Mouse (Mus musculus): ENCODE measurements around the gene 4922502D21Rik. TPM values are rescaled to one million over a fixed set of nuclear protein-coding genes. Genes with fewer than 3 reads are reported as not detected.
"Not testable (repeated sequence)": the region's sequence is repeated elsewhere in the genome, so short reads cannot be mapped to it uniquely, and the experiment has no call there.

The 4922502D21Rik gene
- polyA plus RNA-seq, 1 experiment from 2014 or later, result not detected

GRCm38 (mm10) chr6:129342391-129342790, 10.8 kb upstream of the 4922502D21Rik start, which contains the start of gene Clec12a:
Clec12a (plus strand) TSS chr6:129342691.
- not testable (repeated sequence) for H3K4me1 ChIP-seq; H3K4me3 ChIP-seq; H3K36me3 ChIP-seq; H3K9ac ChIP-seq; H3K27me3 ChIP-seq; ATAC-seq (ENCODE audit: low FRiP score); H3K9me3 ChIP-seq (replicated peaks); H3K4me2 ChIP-seq (replicated peaks); H3K27ac ChIP-seq
- 81% methylated on average over 4 of the region's 4 CpGs for WGBS

GRCm38 (mm10) chr6:129337751-129338150, 6.2 kb upstream of the 4922502D21Rik start:
- WGBS, result 82% methylated on average over 1 of the region's 1 CpGs
- Histone ChIP-seq H3K27ac (no peak overlapping the region), H3K27me3 (no peaks in the 10 kb centered on the region), H3K9ac (no peak overlapping the region), H3K9me3 (replicated peaks) (no peaks in the 10 kb centered on the region), H3K4me3 (no peak overlapping the region), H3K4me1 (no peaks in the 10 kb centered on the region), H3K36me3 (no peaks in the 10 kb centered on the region), H3K4me2 (replicated peaks) (no peak overlapping the region)
- ATAC-seq (ENCODE audit: low FRiP score), result no peak

- no peaks in the 10 kb centered on the region for H3K27me3 ChIP-seq
- H3K4me3 ChIP-seq, result no peak overlapping the region
- WGBS, result 29% methylated on average over 11 of the region's 11 CpGs
- no peaks in the 10 kb centered on the region for H3K9me3 ChIP-seq (replicated peaks)
- H3K9ac ChIP-seq, result no peak overlapping the region
- no peaks in the 10 kb centered on the region for H3K4me1 ChIP-seq
- H3K36me3 ChIP-seq, result no peaks in the 10 kb centered on the region
- H3K4me2 ChIP-seq (replicated peaks), result no peak overlapping the region
- no peak overlapping the region for H3K27ac ChIP-seq
- ATAC-seq (ENCODE audit: low FRiP score), result peak; percentile 81
These were observed 2.1 kb upstream of the 4922502D21Rik start for GRCm38 (mm10) chr6:129333674-129334078.

GRCm38 (mm10) chr6:129326568-129327150, 4.9 kb downstream of the 4922502D21Rik start:
- Histone ChIP-seq H3K27me3 (no peaks in the 10 kb centered on the region), H3K4me3 (no peak overlapping the region), H3K9ac (no peak overlapping the region), H3K36me3 (no peaks in the 10 kb centered on the region), H3K9me3 (replicated peaks) (no peaks in the 10 kb centered on the region), H3K4me2 (replicated peaks) (no peak overlapping the region), H3K27ac (no peak overlapping the region), H3K4me1 (no peaks in the 10 kb centered on the region)
- ATAC-seq (ENCODE audit: low FRiP score), result no peak
- 85% methylated on average over 13 of the region's 13 CpGs for WGBS

- Histone ChIP-seq H3K36me3 (no peaks in the 10 kb centered on the region), H3K9ac (no peak overlapping the region), H3K27me3 (no peaks in the 10 kb centered on the region), H3K27ac (no peak overlapping the region), H3K4me2 (replicated peaks) (no peak overlapping the region), H3K4me3 (no peak overlapping the region), H3K9me3 (replicated peaks) (no peaks in the 10 kb centered on the region), H3K4me1 (no peaks in the 10 kb centered on the region)
- WGBS, result 76% methylated on average over 1 of the region's 1 CpGs
- ATAC-seq (ENCODE audit: low FRiP score), result no peak
These were observed 5.6 kb downstream of the 4922502D21Rik start for GRCm38 (mm10) chr6:129326016-129326415.

GRCm38 (mm10) chr6:129319331-129319730, 12.3 kb downstream of the 4922502D21Rik start:
- no peak for ATAC-seq (ENCODE audit: low FRiP score)
- WGBS, result 80% methylated on average over 4 of the region's 4 CpGs

GRCm38 (mm10) chr6:129318395-129318794, 13.2 kb downstream of the 4922502D21Rik start:
- Histone ChIP-seq H3K36me3 (no peaks in the 10 kb centered on the region), H3K4me3 (no peak overlapping the region), H3K9me3 (replicated peaks) (no peaks in the 10 kb centered on the region), H3K27ac (no peak overlapping the region), H3K27me3 (no peaks in the 10 kb centered on the region), H3K4me2 (replicated peaks) (no peak overlapping the region), H3K9ac (no peak overlapping the region), H3K4me1 (no peaks in the 10 kb centered on the region)
- ATAC-seq (ENCODE audit: low FRiP score), result no peak
- WGBS, result 58% methylated on average over 1 of the region's 1 CpGs

More at GRCm38 (mm10) chr6:129319331-129319730, 12.3 kb downstream of the 4922502D21Rik start:
- Histone ChIP-seq H3K36me3 (no peaks in the 10 kb centered on the region), H3K4me3 (no peak overlapping the region), H3K4me1 (no peaks in the 10 kb centered on the region), H3K27me3 (no peaks in the 10 kb centered on the region), H3K27ac (no peak overlapping the region), H3K9ac (no peak overlapping the region), H3K4me2 (replicated peaks) (no peak overlapping the region), H3K9me3 (replicated peaks) (no peaks in the 10 kb centered on the region)

GRCm38 (mm10) chr6:129316463-129316862, 15.1 kb downstream of the 4922502D21Rik start:
- ATAC-seq (ENCODE audit: low FRiP score), result no peak
- Histone ChIP-seq H3K4me1 (no peaks in the 10 kb centered on the region), H3K27ac (no peak overlapping the region), H3K4me2 (replicated peaks) (no peak overlapping the region), H3K4me3 (no peak overlapping the region), H3K9me3 (replicated peaks) (no peaks in the 10 kb centered on the region), H3K9ac (no peak overlapping the region), H3K27me3 (no peaks in the 10 kb centered on the region), H3K36me3 (no peaks in the 10 kb centered on the region)
- 70% methylated on average over 2 of the region's 2 CpGs for WGBS

GRCm38 (mm10) chr6:129315698-129316097, 15.9 kb downstream of the 4922502D21Rik start:
- no peaks in the 10 kb centered on the region for H3K36me3 ChIP-seq
- no peak overlapping the region for H3K4me3 ChIP-seq
- WGBS, result 85% methylated on average over 1 of the region's 1 CpGs
- H3K4me1 ChIP-seq, result no peaks in the 10 kb centered on the region
- no peak for ATAC-seq (ENCODE audit: low FRiP score)
- H3K4me2 ChIP-seq (replicated peaks), result no peak overlapping the region
- H3K9me3 ChIP-seq (replicated peaks), result no peaks in the 10 kb centered on the region
- no peaks in the 10 kb centered on the region for H3K27me3 ChIP-seq
- H3K27ac ChIP-seq, result no peak overlapping the region
- H3K9ac ChIP-seq, result no peak overlapping the region

- no peak for ATAC-seq (ENCODE audit: low FRiP score)
- Histone ChIP-seq H3K4me3 (no peak overlapping the region), H3K4me1 (no peaks in the 10 kb centered on the region), H3K9ac (no peak overlapping the region), H3K27ac (no peak overlapping the region), H3K4me2 (replicated peaks) (no peak overlapping the region), H3K27me3 (no peaks in the 10 kb centered on the region), H3K9me3 (replicated peaks) (no peaks in the 10 kb centered on the region), H3K36me3 (no peaks in the 10 kb centered on the region)
- 88% methylated on average over 3 of the region's 3 CpGs for WGBS
These were observed 16.9 kb downstream of the 4922502D21Rik start for GRCm38 (mm10) chr6:129314655-129315168.

- Histone ChIP-seq H3K4me2 (replicated peaks) (no peak overlapping the region), H3K27me3 (no peaks in the 10 kb centered on the region), H3K9ac (no peak overlapping the region), H3K36me3 (no peaks in the 10 kb centered on the region), H3K4me3 (no peak overlapping the region), H3K27ac (no peak overlapping the region), H3K4me1 (no peaks in the 10 kb centered on the region), H3K9me3 (replicated peaks) (no peaks in the 10 kb centered on the region)
- WGBS, result 86% methylated on average over 3 of the region's 3 CpGs
- no peak for ATAC-seq (ENCODE audit: low FRiP score)
These were observed 19.1 kb downstream of the 4922502D21Rik start for GRCm38 (mm10) chr6:129312499-129312898.

GRCm38 (mm10) chr6:129304180-129304579, 27.4 kb downstream of the 4922502D21Rik start:
- 66% methylated on average over 1 of the region's 1 CpGs for WGBS
- H3K4me1 ChIP-seq, result no peaks in the 10 kb centered on the region
- ATAC-seq (ENCODE audit: low FRiP score), result no peak
- H3K36me3 ChIP-seq, result no peaks in the 10 kb centered on the region
- H3K4me3 ChIP-seq, result no peak overlapping the region
- no peaks in the 10 kb centered on the region for H3K9me3 ChIP-seq (replicated peaks)
- no peak overlapping the region for H3K4me2 ChIP-seq (replicated peaks)
- no peak overlapping the region for H3K27ac ChIP-seq
- H3K27me3 ChIP-seq, result no peaks in the 10 kb centered on the region
- H3K9ac ChIP-seq, result no peak overlapping the region

GRCm38 (mm10) chr6:129288708-129289107, 42.9 kb downstream of the 4922502D21Rik start:
- ATAC-seq (ENCODE audit: low FRiP score), result no peak
- Histone ChIP-seq H3K4me3 (no peak overlapping the region), H3K36me3 (no peaks in the 10 kb centered on the region), H3K4me2 (replicated peaks) (no peak overlapping the region), H3K27me3 (no peaks in the 10 kb centered on the region), H3K9me3 (replicated peaks) (no peaks in the 10 kb centered on the region), H3K4me1 (no peaks in the 10 kb centered on the region), H3K9ac (no peak overlapping the region), H3K27ac (no peak overlapping the region)
